Mouse (Mus musculus): ENCODE results near the gene Prpf8. TPM values are rescaled to one million over a fixed set of nuclear protein-coding genes. Genes with fewer than 3 reads are reported as not detected.

Prpf8 gene
- polyA plus RNA-seq, 1 experiment, result 104 TPM

DNA sequence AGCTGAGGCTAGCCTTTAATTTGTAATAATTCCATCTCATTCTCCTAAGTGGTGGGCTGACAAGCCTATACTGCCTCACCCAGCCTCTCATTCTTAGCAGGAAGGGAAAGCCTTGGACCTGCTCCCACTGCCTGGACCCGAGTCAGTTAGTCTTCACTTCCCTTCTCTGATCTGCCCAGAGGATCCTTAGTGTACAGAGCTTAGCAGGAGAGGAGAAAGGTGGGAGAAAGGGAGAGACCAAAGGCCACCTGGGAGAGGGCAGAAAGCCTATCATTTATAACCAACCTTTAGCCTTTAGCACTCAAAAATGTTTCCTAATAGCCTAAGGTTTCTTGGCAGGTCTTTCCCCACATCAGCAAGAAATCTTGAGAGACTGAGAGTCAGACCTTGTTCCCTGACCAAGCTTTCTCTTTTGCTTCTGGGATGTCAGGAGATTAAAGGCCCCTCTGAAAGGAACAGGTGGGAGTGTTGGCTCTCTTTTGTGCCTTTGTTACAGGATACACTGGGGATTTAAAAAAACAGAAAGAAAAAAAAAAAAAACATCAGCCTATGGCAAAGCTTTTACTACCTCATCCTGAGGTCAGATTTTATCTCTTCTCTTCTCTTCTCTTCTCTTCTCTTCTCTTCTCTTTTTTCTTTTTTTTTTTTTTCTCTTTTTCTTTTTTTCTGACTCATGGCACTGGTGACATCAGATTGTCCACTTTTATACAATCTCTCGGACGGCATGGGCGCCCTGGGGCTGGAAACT is 47.8 kb downstream of the Prpf8 start:
- Histone ChIP-seq H3ac (ENCODE audit: control insufficient read depth, insufficient read length, low read depth) (no peak overlapping the region), H3K79me2 (ENCODE audit: control insufficient read depth, insufficient read depth) (no peaks in the 10 kb centered on the region), H3K27me3 (ENCODE audit: control insufficient read depth, insufficient read depth, insufficient read length) (no peaks in the 10 kb centered on the region), H3K4me3 (ENCODE audit: insufficient read depth, poor library complexity, severe bottlenecking) (no peak overlapping the region), H3K79me3 (ENCODE audit: low read depth) (no peaks in the 10 kb centered on the region), H3K36me3 (ENCODE audit: control insufficient read depth, insufficient read depth) (no peaks in the 10 kb centered on the region)
- TF ChIP-seq CEBPB (IDR thresholded peaks at IDR 0.05; ENCODE audit: low read depth), result no peak
- TF ChIP-seq MYOD1 (IDR thresholded peaks at IDR 0.05; ENCODE audit: control insufficient read depth, insufficient read length, low read depth), result no peak
- TF ChIP-seq FOSL1 (IDR thresholded peaks at IDR 0.05; ENCODE audit: insufficient read depth, low read length, poor library complexity, severe bottlenecking), result no peak
- TF ChIP-seq USF1 (IDR thresholded peaks at IDR 0.05; ENCODE audit: low read depth), result no peak
- TF ChIP-seq MYOG (IDR thresholded peaks at IDR 0.05; ENCODE audit: control insufficient read depth, extremely low read depth, insufficient read length), result no peak
- no peak for TF ChIP-seq CTCF (IDR thresholded peaks at IDR 0.05; ENCODE audit: control insufficient read depth, insufficient read depth, insufficient read length)

DNA sequence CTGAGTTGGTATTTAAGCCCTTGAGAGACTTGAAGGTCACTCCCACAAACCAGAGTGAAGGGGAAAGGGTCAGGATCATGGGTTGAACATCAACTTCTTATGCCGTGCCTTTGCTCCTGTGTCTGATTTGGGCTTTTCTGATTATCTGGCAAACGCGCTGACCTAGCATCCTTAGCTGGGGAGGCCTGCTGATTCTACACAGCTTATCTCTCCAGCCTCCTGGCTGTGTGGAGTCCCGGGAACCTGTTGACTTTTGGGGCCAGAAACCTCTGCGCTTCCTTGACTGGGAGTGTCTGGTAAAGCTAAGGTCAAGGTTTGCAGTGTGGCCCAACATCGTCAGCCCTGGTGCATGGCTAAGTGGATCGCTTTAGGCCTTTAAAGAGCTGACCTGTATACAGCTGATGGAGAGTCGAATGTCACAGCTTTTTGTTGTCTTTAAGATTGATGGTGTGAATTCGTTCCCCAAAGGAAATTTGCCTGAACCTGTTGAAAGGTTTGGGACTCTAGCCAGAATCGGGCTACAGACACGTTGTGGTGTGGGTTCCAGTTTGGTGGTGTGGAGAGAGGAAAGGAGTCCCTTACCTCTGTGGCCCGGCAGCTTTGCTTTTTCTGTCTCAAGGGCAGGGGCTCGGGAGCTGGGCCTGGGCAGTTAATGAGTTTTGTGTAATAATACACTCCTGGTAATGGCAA is 48.6 kb downstream of the Prpf8 start:
- no peaks in the 10 kb centered on the region for H3K79me2 ChIP-seq (ENCODE audit: control insufficient read depth, insufficient read depth)
- H3K4me3 ChIP-seq (ENCODE audit: insufficient read depth, poor library complexity, severe bottlenecking), result no peak overlapping the region
- no peaks in the 10 kb centered on the region for H3K36me3 ChIP-seq (ENCODE audit: control insufficient read depth, insufficient read depth)
- H3K79me3 ChIP-seq (ENCODE audit: low read depth), result no peaks in the 10 kb centered on the region
- TF ChIP-seq CEBPB (IDR thresholded peaks at IDR 0.05; ENCODE audit: low read depth), result no peak
- no peak for TF ChIP-seq FOSL1 (IDR thresholded peaks at IDR 0.05; ENCODE audit: insufficient read depth, low read length, poor library complexity, severe bottlenecking)
- TF ChIP-seq CTCF (IDR thresholded peaks at IDR 0.05; ENCODE audit: control insufficient read depth, insufficient read depth, insufficient read length), result no peak
- no peak for TF ChIP-seq USF1 (IDR thresholded peaks at IDR 0.05; ENCODE audit: low read depth)
- TF ChIP-seq MAX (IDR thresholded peaks at IDR 0.05), result no peak
- TF ChIP-seq MYOD1 (IDR thresholded peaks at IDR 0.05; ENCODE audit: control insufficient read depth, insufficient read length, low read depth), result no peak
- TF ChIP-seq MYOG (IDR thresholded peaks at IDR 0.05; ENCODE audit: control insufficient read depth, extremely low read depth, insufficient read length), result no peak
- H3ac ChIP-seq (ENCODE audit: control insufficient read depth, insufficient read length, low read depth), result no peak overlapping the region
- no peaks in the 10 kb centered on the region for H3K27me3 ChIP-seq (ENCODE audit: control insufficient read depth, insufficient read depth, insufficient read length)

DNA sequence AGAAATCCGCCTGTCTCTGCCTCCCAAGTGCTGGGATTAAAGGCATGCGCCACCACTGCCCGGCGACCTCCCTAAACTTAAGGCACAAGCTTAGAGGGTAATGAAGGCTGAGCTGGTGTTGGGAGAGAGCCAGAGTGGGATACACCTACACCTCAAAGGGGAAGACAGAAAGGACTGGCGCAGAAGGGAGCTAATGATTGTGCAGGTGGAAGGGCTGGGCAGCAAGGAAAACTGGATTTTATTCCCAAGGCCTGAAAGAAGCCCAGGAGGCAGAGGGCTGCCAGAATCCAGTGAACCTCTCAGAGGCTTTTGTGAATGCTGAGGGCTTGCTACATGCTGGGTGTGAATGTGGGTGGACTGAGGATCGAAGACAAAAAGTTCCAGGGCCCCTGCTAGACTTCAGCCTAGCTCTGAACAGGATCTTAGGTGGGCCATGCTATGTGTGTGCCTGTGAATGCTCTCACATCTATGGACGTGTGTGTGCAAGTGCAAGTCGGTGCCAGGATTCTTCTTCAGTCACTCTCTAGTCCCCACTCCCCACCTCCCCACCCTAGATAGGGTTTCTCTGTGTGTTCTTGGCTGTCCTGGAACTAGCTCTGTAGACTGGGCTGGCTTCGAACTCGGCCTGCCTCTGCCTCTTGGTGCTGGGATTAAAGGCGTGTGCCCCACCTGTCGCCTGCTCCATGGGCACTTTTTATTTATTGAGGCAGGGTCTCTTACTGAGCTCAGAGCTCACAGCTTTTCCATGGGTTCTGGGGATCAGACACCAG is 49.8 kb downstream of the Prpf8 start:
- no peak for TF ChIP-seq FOSL1 (IDR thresholded peaks at IDR 0.05; ENCODE audit: insufficient read depth, low read length, poor library complexity, severe bottlenecking)
- no peak for TF ChIP-seq MYOD1 (IDR thresholded peaks at IDR 0.05; ENCODE audit: control insufficient read depth, insufficient read length, low read depth)
- TF ChIP-seq CTCF (IDR thresholded peaks at IDR 0.05; ENCODE audit: control insufficient read depth, insufficient read depth, insufficient read length), result no peak
- TF ChIP-seq CEBPB (IDR thresholded peaks at IDR 0.05; ENCODE audit: low read depth), result no peak
- TF ChIP-seq MAX (IDR thresholded peaks at IDR 0.05), result no peak
- no peak for TF ChIP-seq USF1 (IDR thresholded peaks at IDR 0.05; ENCODE audit: low read depth)
- no peak for TF ChIP-seq MYOG (IDR thresholded peaks at IDR 0.05; ENCODE audit: control insufficient read depth, extremely low read depth, insufficient read length)
- H3K79me3 ChIP-seq (ENCODE audit: low read depth), result no peaks in the 10 kb centered on the region
- H3K79me2 ChIP-seq (ENCODE audit: control insufficient read depth, insufficient read depth), result no peaks in the 10 kb centered on the region
- H3K27me3 ChIP-seq (ENCODE audit: control insufficient read depth, insufficient read depth, insufficient read length), result no peaks in the 10 kb centered on the region
- no peaks in the 10 kb centered on the region for H3K36me3 ChIP-seq (ENCODE audit: control insufficient read depth, insufficient read depth)
- H3ac ChIP-seq (ENCODE audit: control insufficient read depth, insufficient read length, low read depth), result no peak overlapping the region
- H3K4me3 ChIP-seq (ENCODE audit: insufficient read depth, poor library complexity, severe bottlenecking), result no peak overlapping the region

DNA sequence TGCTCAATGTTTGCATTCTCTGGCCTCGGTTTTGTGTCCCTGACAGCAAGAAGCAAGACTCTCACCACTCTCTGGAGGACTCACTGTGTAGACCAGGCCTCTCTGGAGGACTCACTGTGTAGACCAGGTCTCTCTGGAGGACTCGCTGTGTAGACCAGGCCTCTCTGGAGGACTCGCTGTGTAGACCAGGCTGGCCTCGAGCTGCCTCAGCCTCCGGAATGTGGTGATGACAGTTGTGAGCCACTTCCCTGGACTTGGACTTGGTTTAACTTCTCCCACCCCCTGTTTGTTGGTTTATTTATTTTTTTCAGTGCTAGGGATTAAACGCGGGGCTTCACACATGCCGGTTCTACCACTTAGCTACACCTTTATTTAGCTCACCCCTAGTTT is 50.4 kb downstream of the Prpf8 start:
- TF ChIP-seq CEBPB (IDR thresholded peaks at IDR 0.05; ENCODE audit: low read depth) (no peak), USF1 (IDR thresholded peaks at IDR 0.05; ENCODE audit: low read depth) (no peak), CTCF (IDR thresholded peaks at IDR 0.05; ENCODE audit: control insufficient read depth, insufficient read depth, insufficient read length) (no peak)
- Histone ChIP-seq H3K4me3 (ENCODE audit: insufficient read depth, poor library complexity, severe bottlenecking) (no peak overlapping the region), H3K36me3 (ENCODE audit: control insufficient read depth, insufficient read depth) (no peaks in the 10 kb centered on the region), H3K27me3 (ENCODE audit: control insufficient read depth, insufficient read depth, insufficient read length) (no peaks in the 10 kb centered on the region), H3K79me3 (ENCODE audit: low read depth) (no peaks in the 10 kb centered on the region), H3K79me2 (ENCODE audit: control insufficient read depth, insufficient read depth) (no peaks in the 10 kb centered on the region), H3ac (ENCODE audit: control insufficient read depth, insufficient read length, low read depth) (no peak overlapping the region)

DNA sequence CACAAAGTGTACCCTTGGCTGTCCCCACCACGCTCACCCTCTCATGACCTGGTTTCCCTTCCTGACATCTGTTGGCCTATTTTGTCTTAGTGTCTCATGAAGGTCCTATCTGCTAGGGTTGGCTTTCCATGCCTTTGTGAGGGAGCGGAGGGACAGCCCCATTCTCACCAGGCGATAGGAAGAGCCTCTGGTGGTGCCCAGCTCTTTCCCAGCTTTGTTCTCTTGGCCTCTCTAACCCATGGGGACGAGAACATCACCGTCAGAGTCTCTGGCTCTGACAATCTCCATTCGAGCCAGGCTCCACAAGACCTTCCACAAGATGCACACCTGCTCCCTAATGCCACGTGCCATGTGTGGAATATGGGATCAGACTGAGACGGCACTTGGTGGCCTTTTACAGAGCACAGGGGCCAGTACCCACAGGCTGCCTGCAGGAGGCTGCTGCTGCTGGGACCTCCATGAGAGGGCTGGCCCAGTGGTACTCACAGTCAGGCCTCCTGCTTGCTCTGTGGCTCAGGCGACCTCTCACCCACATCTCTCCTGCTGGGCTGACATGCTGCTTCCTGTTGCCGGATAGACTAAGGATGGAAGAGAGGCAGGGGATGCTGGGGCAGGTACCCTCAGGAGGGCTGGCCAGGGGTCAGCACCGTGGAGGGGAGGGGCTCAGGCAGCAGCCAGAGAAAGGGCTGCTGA is 51.0 kb downstream of the Prpf8 start:
- Histone ChIP-seq H3K4me3 (ENCODE audit: insufficient read depth, poor library complexity, severe bottlenecking) (no peak overlapping the region), H3ac (ENCODE audit: control insufficient read depth, insufficient read length, low read depth) (no peak overlapping the region), H3K36me3 (ENCODE audit: control insufficient read depth, insufficient read depth) (no peaks in the 10 kb centered on the region), H3K79me2 (ENCODE audit: control insufficient read depth, insufficient read depth) (no peaks in the 10 kb centered on the region), H3K27me3 (ENCODE audit: control insufficient read depth, insufficient read depth, insufficient read length) (no peaks in the 10 kb centered on the region), H3K79me3 (ENCODE audit: low read depth) (no peaks in the 10 kb centered on the region)
- no peak for TF ChIP-seq USF1 (IDR thresholded peaks at IDR 0.05; ENCODE audit: low read depth)
- no peak for TF ChIP-seq MYOG (IDR thresholded peaks at IDR 0.05; ENCODE audit: control insufficient read depth, extremely low read depth, insufficient read length)
- no peak for TF ChIP-seq CTCF (IDR thresholded peaks at IDR 0.05; ENCODE audit: control insufficient read depth, insufficient read depth, insufficient read length)
- TF ChIP-seq MAX (IDR thresholded peaks at IDR 0.05), result no peak
- no peak for TF ChIP-seq MYOD1 (IDR thresholded peaks at IDR 0.05; ENCODE audit: control insufficient read depth, insufficient read length, low read depth)
- no peak for TF ChIP-seq FOSL1 (IDR thresholded peaks at IDR 0.05; ENCODE audit: insufficient read depth, low read length, poor library complexity, severe bottlenecking)

Data from C2C12 (cell line).